Mouse (Mus musculus) naive thymus-derived CD4-positive, alpha-beta T cell, adult 5 months (primary cell): ENCODE measurements around the gene Runx3. TPM values are rescaled to one million over a fixed set of nuclear protein-coding genes. Genes with fewer than 3 reads are reported as not detected.

Experiments
- polyA plus RNA-seq: library from polyadenylated mRNA; unstranded; fragments of 100-300 nt; shearing (Covaris generic); gene quantifications from one replicate; pipeline ENCODE4 v1.2.1, GENCODE M21; 2017

The Runx3 gene
- 40.1 TPM for polyA plus RNA-seq

GRCm38 (mm10) chr4:135120342-135121100 is at the start of gene Runx3:
Gene Runx3 (plus strand): TSS chr4:135120652.

Other genes starting within 250 kb of the Runx3 start
- 360 TPM for gene Tmem50a, start 205.6 kb upstream of the Runx3 start, polyA plus RNA-seq
- 966 TPM for gene Rsrp1, start 197.1 kb upstream of the Runx3 start, polyA plus RNA-seq
- 425 TPM for gene Syf2, start 189.8 kb upstream of the Runx3 start, polyA plus RNA-seq
- gene Clic4, start 152.2 kb downstream of the Runx3 start, polyA plus RNA-seq: 37.7 TPM
- gene Srrm1, start 232.7 kb downstream of the Runx3 start, polyA plus RNA-seq: 249 TPM